Mouse (Mus musculus): ENCODE measurements at regions not wholly inside any gene's neighbourhood (a gene's known extent, or its start where the extent isn't known, plus 50 kb on each side); places are given as distances from the start of the nearest gene placed in this dataset.

DNA sequence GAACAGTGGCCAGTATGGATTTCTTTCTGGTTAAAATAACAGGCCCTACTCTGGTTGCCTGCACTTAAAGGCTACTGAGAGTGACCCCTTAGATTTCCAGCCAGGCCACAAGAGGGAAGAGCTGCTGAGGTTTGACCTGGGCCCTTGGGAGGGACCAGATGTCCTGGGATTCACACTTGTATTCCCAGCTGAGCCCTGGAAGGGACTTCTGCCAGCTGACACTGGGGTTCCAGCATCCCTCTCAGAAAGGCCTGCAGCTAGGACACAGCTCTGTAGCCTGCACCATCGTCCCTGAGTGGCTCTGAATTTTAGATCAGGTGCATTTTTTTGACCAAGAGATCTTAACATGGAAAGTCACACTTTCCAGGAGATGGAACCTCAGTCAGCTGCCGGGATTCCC lies 482.7 kb downstream of the Rps24 start:
- Histone ChIP-seq H3K27me3 (replicated peaks; ENCODE audit: control insufficient read depth, insufficient read depth, low read length) (no peaks in the 10 kb centered on the region), H3K9ac (ENCODE audit: low read depth, low read length) (no peak overlapping the region), H3K9me3 (ENCODE audit: control insufficient read depth, low read length) (no peaks in the 10 kb centered on the region), H3K36me3 (ENCODE audit: control insufficient read depth, insufficient read depth, low read length) (no peaks in the 10 kb centered on the region), H3K27ac (ENCODE audit: low read depth, low read length) (no peak overlapping the region), H3K4me3 (ENCODE audit: low read depth, low read length) (no peak overlapping the region), H3K4me2 (no peak overlapping the region), H3K4me1 (replicated peaks; ENCODE audit: control insufficient read depth, insufficient read depth, low read length) (no peaks in the 10 kb centered on the region)
- 82% methylated on average over 2 of the region's 2 CpGs for WGBS
- ATAC-seq (replicated peaks; ENCODE audit: low FRiP score) (no peak), DNase-seq (ENCODE audit: low spot score) (no peak)

- H3K4me2 ChIP-seq, result no peak overlapping the region
- H3K9me3 ChIP-seq (ENCODE audit: control insufficient read depth, low read length), result no peaks in the 10 kb centered on the region
- no peaks in the 10 kb centered on the region for H3K27me3 ChIP-seq (replicated peaks; ENCODE audit: control insufficient read depth, insufficient read depth, low read length)
- H3K9ac ChIP-seq (ENCODE audit: low read depth, low read length), result no peak overlapping the region
- DNase-seq (ENCODE audit: low spot score) (no peak), ATAC-seq (replicated peaks; ENCODE audit: low FRiP score) (no peak)
- no peak overlapping the region for H3K4me3 ChIP-seq (ENCODE audit: low read depth, low read length)
- H3K4me1 ChIP-seq (replicated peaks; ENCODE audit: control insufficient read depth, insufficient read depth, low read length), result no peaks in the 10 kb centered on the region
- WGBS, result 85% methylated on average over 7 of the region's 7 CpGs
- H3K27ac ChIP-seq (ENCODE audit: low read depth, low read length), result no peak overlapping the region
- no peaks in the 10 kb centered on the region for H3K36me3 ChIP-seq (ENCODE audit: control insufficient read depth, insufficient read depth, low read length)
Measured at GRCm38 (mm10) chr14:24972357-24972756, 485.4 kb downstream of the Rps24 start.

DNA sequence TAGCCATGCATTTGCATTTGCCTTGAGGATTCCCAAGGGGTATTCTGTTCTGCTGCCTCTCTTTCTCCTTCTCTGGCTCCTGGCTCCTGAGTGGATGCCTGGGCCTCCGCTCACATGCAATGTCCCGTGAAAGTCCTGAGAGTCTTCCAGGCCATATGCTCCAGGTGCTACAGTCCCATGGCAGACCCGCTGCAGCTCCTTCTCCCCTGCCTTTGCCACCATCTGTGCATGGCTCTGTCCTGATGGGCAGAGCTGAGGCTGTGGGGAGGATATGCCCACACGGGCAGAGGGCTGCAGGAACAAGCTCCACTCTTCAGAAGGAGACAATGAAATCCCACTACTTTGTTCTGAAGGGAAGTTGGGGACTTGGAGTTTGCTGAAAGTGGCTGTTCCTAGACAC lies 485.9 kb upstream of the Zmiz1 start:
- Histone ChIP-seq H3K4me3 (ENCODE audit: low read depth, low read length) (no peak overlapping the region), H3K9ac (ENCODE audit: low read depth, low read length) (no peak overlapping the region), H3K27me3 (replicated peaks; ENCODE audit: control insufficient read depth, insufficient read depth, low read length) (no peaks in the 10 kb centered on the region), H3K27ac (ENCODE audit: low read depth, low read length) (no peak overlapping the region), H3K4me2 (no peak overlapping the region), H3K36me3 (ENCODE audit: control insufficient read depth, insufficient read depth, low read length) (no peaks in the 10 kb centered on the region), H3K4me1 (replicated peaks; ENCODE audit: control insufficient read depth, insufficient read depth, low read length) (no peaks in the 10 kb centered on the region), H3K9me3 (ENCODE audit: control insufficient read depth, low read length) (no peaks in the 10 kb centered on the region)
- DNase-seq (ENCODE audit: low spot score), result no peak
- no peak for ATAC-seq (replicated peaks; ENCODE audit: low FRiP score)
- 82% methylated on average over 4 of the region's 4 CpGs for WGBS

GRCm38 (mm10) chr14:24973591-24973990 lies 485.4 kb upstream of the Zmiz1 start:
- Histone ChIP-seq H3K9me3 (ENCODE audit: control insufficient read depth, low read length) (no peaks in the 10 kb centered on the region), H3K4me3 (ENCODE audit: low read depth, low read length) (no peak overlapping the region), H3K27me3 (replicated peaks; ENCODE audit: control insufficient read depth, insufficient read depth, low read length) (no peaks in the 10 kb centered on the region), H3K27ac (ENCODE audit: low read depth, low read length) (no peak overlapping the region), H3K4me2 (no peak overlapping the region), H3K4me1 (replicated peaks; ENCODE audit: control insufficient read depth, insufficient read depth, low read length) (no peaks in the 10 kb centered on the region), H3K36me3 (ENCODE audit: control insufficient read depth, insufficient read depth, low read length) (no peaks in the 10 kb centered on the region), H3K9ac (ENCODE audit: low read depth, low read length) (no peak overlapping the region)
- WGBS, result 50% methylated on average over 4 of the region's 4 CpGs
- DNase-seq (ENCODE audit: low spot score), result no peak
- no peak for ATAC-seq (replicated peaks; ENCODE audit: low FRiP score)

DNA sequence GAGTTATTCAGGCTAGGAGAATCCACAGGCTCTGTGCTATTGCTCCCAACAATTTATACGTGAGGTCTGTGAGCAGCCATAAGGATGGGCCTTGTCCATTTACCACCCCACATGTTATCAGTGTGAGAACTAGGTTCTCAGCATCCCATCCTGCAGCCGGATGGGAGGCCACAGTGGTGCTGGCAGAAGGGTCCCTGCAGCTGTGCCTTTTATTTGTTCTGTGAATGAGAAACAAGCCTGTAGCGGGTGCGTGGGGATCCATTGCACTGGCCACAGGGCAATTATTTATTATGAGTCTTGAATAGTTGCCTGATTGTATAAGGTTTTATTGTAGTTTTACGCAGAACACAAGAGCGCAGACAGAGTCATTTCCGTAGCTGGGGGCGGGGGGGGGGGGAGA lies 476.5 kb upstream of the Zmiz1 start:
- no peaks in the 10 kb centered on the region for H3K36me3 ChIP-seq (ENCODE audit: control insufficient read depth, insufficient read depth, low read length)
- DNase-seq (ENCODE audit: low spot score) (no peak), ATAC-seq (replicated peaks; ENCODE audit: low FRiP score) (no peak)
- no peak overlapping the region for H3K4me2 ChIP-seq
- H3K9me3 ChIP-seq (ENCODE audit: control insufficient read depth, low read length), result no peaks in the 10 kb centered on the region
- H3K27ac ChIP-seq (ENCODE audit: low read depth, low read length), result no peak overlapping the region
- no peaks in the 10 kb centered on the region for H3K4me1 ChIP-seq (replicated peaks; ENCODE audit: control insufficient read depth, insufficient read depth, low read length)
- no peak overlapping the region for H3K4me3 ChIP-seq (ENCODE audit: low read depth, low read length)
- H3K9ac ChIP-seq (ENCODE audit: low read depth, low read length), result no peak overlapping the region
- no peaks in the 10 kb centered on the region for H3K27me3 ChIP-seq (replicated peaks; ENCODE audit: control insufficient read depth, insufficient read depth, low read length)
- 88% methylated on average over 8 of the region's 8 CpGs for WGBS

DNA sequence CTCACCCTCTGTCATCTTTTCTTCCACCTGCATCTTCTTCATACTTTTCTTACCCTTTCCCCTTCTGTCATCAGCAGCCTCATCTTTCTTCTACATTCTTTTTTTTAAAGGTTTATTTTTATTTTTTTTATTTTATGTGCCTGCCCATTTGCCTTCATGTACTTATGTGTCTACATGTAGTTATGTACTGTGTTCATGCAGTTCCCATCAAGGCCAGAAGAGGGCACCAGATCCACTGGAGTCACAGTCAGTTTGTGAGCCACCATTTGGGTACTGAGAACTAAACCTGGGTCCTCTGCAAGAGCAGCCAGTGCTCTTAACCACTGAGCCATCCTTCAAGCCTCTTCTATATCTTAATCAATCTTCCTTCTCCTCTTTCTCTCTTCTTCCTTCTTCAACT lies 475.7 kb upstream of the Zmiz1 start:
- H3K9me3 ChIP-seq (ENCODE audit: control insufficient read depth, low read length), result no peaks in the 10 kb centered on the region
- no peak for DNase-seq (ENCODE audit: low spot score)
- H3K4me3 ChIP-seq (ENCODE audit: low read depth, low read length), result no peak overlapping the region
- H3K9ac ChIP-seq (ENCODE audit: low read depth, low read length), result no peak overlapping the region
- no peak overlapping the region for H3K27ac ChIP-seq (ENCODE audit: low read depth, low read length)
- H3K27me3 ChIP-seq (replicated peaks; ENCODE audit: control insufficient read depth, insufficient read depth, low read length), result no peaks in the 10 kb centered on the region
- H3K4me2 ChIP-seq, result no peak overlapping the region
- no peak for ATAC-seq (replicated peaks; ENCODE audit: low FRiP score)
- H3K36me3 ChIP-seq (ENCODE audit: control insufficient read depth, insufficient read depth, low read length), result no peaks in the 10 kb centered on the region
- no peaks in the 10 kb centered on the region for H3K4me1 ChIP-seq (replicated peaks; ENCODE audit: control insufficient read depth, insufficient read depth, low read length)

DNA sequence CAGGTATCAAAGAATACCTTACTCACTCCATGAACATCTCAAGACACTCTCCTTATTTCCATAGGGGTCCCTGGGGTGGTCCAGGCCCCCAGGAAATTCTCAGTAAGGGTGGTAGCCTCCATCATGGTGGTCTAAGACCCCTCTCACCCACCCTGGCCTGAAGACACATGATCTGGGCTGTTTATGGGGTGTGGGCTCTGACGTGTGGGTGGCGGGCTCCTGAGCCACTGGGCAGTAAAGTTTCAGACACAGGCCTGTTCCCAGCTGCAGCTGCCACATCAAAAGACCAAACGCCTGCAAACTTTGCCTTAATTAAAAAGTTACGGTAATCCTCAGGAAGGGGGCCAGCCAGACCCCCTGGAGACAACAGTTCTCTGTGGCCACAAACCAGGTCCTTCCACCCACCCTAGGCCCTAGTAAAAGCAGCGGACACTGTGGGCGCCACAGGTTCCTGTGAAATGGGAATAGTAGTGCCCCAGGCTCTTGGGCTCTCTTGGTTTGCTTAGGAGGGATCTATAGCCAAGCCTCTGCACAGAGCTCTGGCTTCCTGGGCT lies 473.1 kb upstream of the Zmiz1 start:
- Histone ChIP-seq H3K36me3 (ENCODE audit: control insufficient read depth, insufficient read depth, low read length) (no peaks in the 10 kb centered on the region), H3K9me3 (ENCODE audit: control insufficient read depth, low read length) (no peaks in the 10 kb centered on the region), H3K27me3 (replicated peaks; ENCODE audit: control insufficient read depth, insufficient read depth, low read length) (no peaks in the 10 kb centered on the region), H3K27ac (ENCODE audit: low read depth, low read length) (no peak overlapping the region), H3K4me1 (replicated peaks; ENCODE audit: control insufficient read depth, insufficient read depth, low read length) (no peaks in the 10 kb centered on the region), H3K4me2 (no peak overlapping the region), H3K4me3 (ENCODE audit: low read depth, low read length) (no peak overlapping the region), H3K9ac (ENCODE audit: low read depth, low read length) (no peak overlapping the region)
- WGBS, result 80% methylated on average over 6 of the region's 6 CpGs
- ATAC-seq (replicated peaks; ENCODE audit: low FRiP score) (no peak), DNase-seq (ENCODE audit: low spot score) (no peak)

DNA sequence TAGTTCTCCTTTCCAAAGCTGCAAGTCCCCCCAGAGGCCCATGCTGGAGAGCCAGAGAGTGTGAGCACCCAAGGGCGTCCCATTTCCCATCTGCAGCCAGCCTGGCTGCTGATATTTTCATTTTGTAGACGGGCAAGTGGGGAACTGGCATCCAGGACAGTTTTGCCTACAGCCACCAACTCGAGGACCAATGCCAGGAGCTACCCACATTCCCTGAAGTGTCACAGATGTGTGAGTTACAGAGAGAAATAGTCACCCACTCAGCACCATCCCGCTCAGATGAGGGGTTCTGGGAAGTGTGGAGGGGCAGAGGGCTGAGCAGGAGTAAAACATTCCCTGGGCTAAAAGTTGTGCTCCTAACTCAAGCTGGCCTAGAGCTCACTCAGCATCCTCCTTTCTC lies 472.6 kb upstream of the Zmiz1 start:
- Histone ChIP-seq H3K27me3 (replicated peaks; ENCODE audit: control insufficient read depth, insufficient read depth, low read length) (no peaks in the 10 kb centered on the region), H3K9me3 (ENCODE audit: control insufficient read depth, low read length) (no peaks in the 10 kb centered on the region), H3K4me2 (no peak overlapping the region), H3K27ac (ENCODE audit: low read depth, low read length) (no peak overlapping the region), H3K9ac (ENCODE audit: low read depth, low read length) (no peak overlapping the region), H3K4me3 (ENCODE audit: low read depth, low read length) (no peak overlapping the region), H3K36me3 (ENCODE audit: control insufficient read depth, insufficient read depth, low read length) (no peaks in the 10 kb centered on the region), H3K4me1 (replicated peaks; ENCODE audit: control insufficient read depth, insufficient read depth, low read length) (no peaks in the 10 kb centered on the region)
- no peak for ATAC-seq (replicated peaks; ENCODE audit: low FRiP score)
- no peak for DNase-seq (ENCODE audit: low spot score)
- 60% methylated on average over 4 of the region's 4 CpGs for WGBS

DNA sequence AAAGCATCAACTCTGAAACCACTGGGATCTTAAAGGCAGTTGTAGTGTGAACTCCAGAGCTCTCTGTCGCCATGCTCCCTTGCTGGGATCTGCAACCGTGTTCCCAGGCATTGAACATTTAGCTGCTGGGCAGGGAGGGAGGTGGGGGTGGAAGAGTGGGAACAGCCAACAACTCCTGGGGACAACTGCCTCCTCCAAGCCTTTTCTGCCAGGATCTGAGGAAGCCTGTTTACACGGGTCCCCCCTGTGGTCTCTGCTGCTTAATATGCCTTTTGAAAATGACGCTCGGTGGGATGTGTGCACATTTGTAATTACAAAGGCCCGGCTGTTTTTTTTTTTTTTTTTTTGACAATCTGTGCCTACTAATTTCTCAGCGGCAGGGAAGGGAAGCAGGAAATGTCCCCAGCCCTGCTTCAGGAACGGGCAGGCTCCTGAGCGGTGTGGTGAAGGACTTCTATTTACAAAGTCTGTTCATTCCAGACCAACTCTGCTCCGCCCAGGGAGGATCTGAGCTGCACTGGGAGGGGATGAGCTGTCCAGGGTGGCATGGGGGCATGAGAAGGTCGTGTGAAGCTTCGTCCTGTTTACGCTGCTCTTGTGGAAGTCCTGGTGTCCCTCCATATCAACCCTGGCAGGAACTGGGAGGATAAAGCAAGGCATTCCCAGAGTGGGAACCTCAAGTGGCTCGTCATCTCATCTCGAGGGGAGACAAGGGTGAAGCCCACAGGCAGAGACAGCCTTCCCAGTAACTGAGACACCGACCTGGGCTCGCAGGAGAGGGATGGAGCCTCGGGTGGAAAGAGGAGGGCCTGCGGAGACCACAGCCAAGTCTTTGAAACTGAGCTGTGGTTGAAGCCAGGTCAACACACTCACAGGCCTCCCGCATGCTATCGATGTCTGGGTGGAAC lies 465.0 kb upstream of the Zmiz1 start:
- Histone ChIP-seq H3K36me3 (ENCODE audit: control insufficient read depth, insufficient read depth, low read length) (no peaks in the 10 kb centered on the region), H3K9me3 (ENCODE audit: control insufficient read depth, low read length) (peaks cover 3% of the 10 kb centered on the region; the same call in 1 of the 2 replicates), H3K4me2 (no peak overlapping the region), H3K27ac (ENCODE audit: low read depth, low read length) (no peak overlapping the region), H3K4me3 (ENCODE audit: low read depth, low read length) (no peak overlapping the region), H3K4me1 (replicated peaks; ENCODE audit: control insufficient read depth, insufficient read depth, low read length) (no peaks in the 10 kb centered on the region), H3K27me3 (replicated peaks; ENCODE audit: control insufficient read depth, insufficient read depth, low read length) (no peaks in the 10 kb centered on the region), H3K9ac (ENCODE audit: low read depth, low read length) (no peak overlapping the region)
- 38% methylated on average over 21 of the region's 21 CpGs for WGBS
- DNase-seq (ENCODE audit: low spot score) (no peak), ATAC-seq (replicated peaks; ENCODE audit: low FRiP score) (no peak)

Data from liver, embryonic 11.5 days (tissue).